Mouse (Mus musculus): ENCODE data around the gene Cdh22. TPM values are rescaled to one million over a fixed set of nuclear protein-coding genes. Genes with fewer than 3 reads are reported as not detected.

Gene Cdh22
- polyA plus RNA-seq, 1 experiment from 2014 or later = not detected

DNA sequence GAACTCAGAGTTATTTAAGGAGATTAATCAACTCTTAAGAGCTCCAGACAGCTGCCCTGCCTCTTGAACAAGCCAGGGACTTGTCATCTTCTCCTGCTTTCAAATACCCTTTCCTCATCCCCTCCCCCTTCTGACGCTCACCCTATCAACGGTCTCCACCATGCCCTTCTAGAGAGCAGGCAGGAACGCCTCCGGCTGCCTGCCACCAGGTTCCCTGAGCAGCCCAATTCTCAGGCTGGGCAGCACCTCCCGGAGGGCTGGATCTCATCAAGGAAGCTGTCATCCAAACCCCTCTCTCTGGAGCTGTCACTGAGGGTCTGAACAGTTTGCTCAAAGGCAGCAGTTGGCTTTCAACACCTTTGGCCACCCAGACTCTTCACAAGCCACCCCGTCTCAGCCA lies 133.9 kb downstream of the Cdh22 start:
- no peak for ATAC-seq (ENCODE audit: low read depth)
- no peaks in the 10 kb centered on the region for H3K4me1 ChIP-seq (ENCODE audit: control insufficient read depth, low read depth, low read length)
- H3K27me3 ChIP-seq (ENCODE audit: control insufficient read depth, insufficient read depth, low read depth, low read length) = peaks cover 3% of the 10 kb centered on the region; the same call in 1 of the 2 replicates
- no peak overlapping the region for H3K27ac ChIP-seq (ENCODE audit: low read length)
- H3K4me3 ChIP-seq (ENCODE audit: low read depth, low read length) = no peak overlapping the region
- H3K9ac ChIP-seq (ENCODE audit: low read depth, low read length) = no peak overlapping the region
- H3K36me3 ChIP-seq (ENCODE audit: control insufficient read depth, insufficient read depth) = no peaks in the 10 kb centered on the region
- H3K9me3 ChIP-seq (replicated peaks; ENCODE audit: control insufficient read depth, low read length) = no peaks in the 10 kb centered on the region
- H3K4me2 ChIP-seq (ENCODE audit: low read depth, low read length) = no peak overlapping the region
- WGBS (ENCODE audit: insufficient replicate concordance) = 9% methylated on average over 6 of the region's 6 CpGs

DNA sequence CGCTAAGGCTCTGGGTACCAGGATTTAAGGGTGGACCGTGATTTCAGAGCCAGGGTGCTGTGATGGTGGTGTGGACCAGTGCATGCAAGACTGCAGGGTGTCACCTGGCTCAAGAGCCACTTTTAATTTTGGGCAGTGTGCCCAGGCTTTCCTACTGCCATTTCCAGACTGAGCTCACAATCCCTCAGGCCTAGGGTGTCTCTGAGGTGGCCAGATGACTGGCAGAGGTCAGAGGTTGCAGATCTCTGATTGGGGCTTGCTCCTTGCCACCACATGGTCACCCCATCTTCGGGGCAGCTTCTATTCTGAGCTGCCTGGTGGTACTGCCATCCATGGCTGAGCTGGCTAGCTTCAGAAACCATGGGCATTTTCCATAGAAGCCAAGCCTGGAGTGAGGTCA lies 135.8 kb downstream of the Cdh22 start:
- Histone ChIP-seq H3K4me2 (ENCODE audit: low read depth, low read length) (no peak overlapping the region), H3K4me3 (ENCODE audit: low read depth, low read length) (no peak overlapping the region), H3K9ac (ENCODE audit: low read depth, low read length) (no peak overlapping the region), H3K27me3 (ENCODE audit: control insufficient read depth, insufficient read depth, low read depth, low read length) (peaks cover 3% of the 10 kb centered on the region; the same call in 1 of the 2 replicates), H3K9me3 (replicated peaks; ENCODE audit: control insufficient read depth, low read length) (no peaks in the 10 kb centered on the region), H3K36me3 (ENCODE audit: control insufficient read depth, insufficient read depth) (no peaks in the 10 kb centered on the region), H3K27ac (ENCODE audit: low read length) (no peak overlapping the region), H3K4me1 (ENCODE audit: control insufficient read depth, low read depth, low read length) (no peaks in the 10 kb centered on the region)
- WGBS (ENCODE audit: insufficient replicate concordance) = 64% methylated on average over 3 of the region's 3 CpGs
- ATAC-seq (ENCODE audit: low read depth) = no peak

DNA sequence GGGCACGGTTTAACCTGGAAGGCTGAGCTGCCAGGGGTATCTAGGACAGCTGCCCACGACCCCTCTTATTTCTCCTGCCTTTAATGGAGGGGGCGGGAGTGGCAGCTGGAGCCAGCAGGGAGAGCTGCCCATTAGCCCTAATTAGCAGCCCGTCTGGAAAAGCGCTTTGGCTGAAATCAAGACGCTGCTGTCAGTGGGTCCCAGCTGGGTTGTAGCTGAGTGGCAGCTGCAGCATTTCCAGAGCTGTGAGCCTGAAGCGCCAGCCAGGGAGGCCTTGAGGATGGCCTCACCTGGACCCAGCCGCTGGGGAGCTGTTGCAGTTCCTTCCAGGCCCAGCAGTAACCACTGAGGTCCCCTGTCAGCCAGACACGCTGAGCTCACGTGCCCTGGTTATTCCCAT lies 138.3 kb downstream of the Cdh22 start:
- Histone ChIP-seq H3K4me3 (ENCODE audit: low read depth, low read length) (no peak overlapping the region), H3K9ac (ENCODE audit: low read depth, low read length) (no peak overlapping the region), H3K9me3 (replicated peaks; ENCODE audit: control insufficient read depth, low read length) (no peaks in the 10 kb centered on the region), H3K27me3 (ENCODE audit: control insufficient read depth, insufficient read depth, low read depth, low read length) (peaks cover 3% of the 10 kb centered on the region; the same call in 1 of the 2 replicates), H3K4me2 (ENCODE audit: low read depth, low read length) (no peak overlapping the region), H3K4me1 (ENCODE audit: control insufficient read depth, low read depth, low read length) (no peaks in the 10 kb centered on the region), H3K36me3 (ENCODE audit: control insufficient read depth, insufficient read depth) (no peaks in the 10 kb centered on the region), H3K27ac (ENCODE audit: low read length) (no peak overlapping the region)
- WGBS (ENCODE audit: insufficient replicate concordance) = 20% methylated on average over 10 of the region's 10 CpGs
- no peak for ATAC-seq (ENCODE audit: low read depth)

DNA sequence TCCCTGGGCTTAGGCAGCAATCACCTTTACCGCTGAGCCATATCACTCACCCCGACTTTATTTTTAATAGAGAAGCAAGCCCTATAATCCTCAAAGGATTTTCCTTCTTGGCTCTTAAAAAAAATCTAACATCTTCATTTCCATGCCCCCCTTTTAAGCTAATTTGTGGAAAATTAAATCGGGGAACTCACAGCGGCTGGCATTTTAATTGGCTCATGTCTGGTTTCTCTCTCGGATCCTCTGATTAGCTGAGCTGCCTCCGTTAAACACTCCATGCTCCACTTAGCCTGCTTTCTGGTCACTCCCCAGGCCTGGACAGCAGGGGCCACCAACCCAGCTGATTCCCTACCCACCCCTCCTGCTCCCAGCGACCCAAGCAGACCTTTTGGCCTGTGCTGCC lies 142.3 kb downstream of the Cdh22 start:
- Histone ChIP-seq H3K4me3 (ENCODE audit: low read depth, low read length) (no peak overlapping the region), H3K36me3 (ENCODE audit: control insufficient read depth, insufficient read depth) (no peaks in the 10 kb centered on the region), H3K4me1 (ENCODE audit: control insufficient read depth, low read depth, low read length) (no peaks in the 10 kb centered on the region), H3K27ac (ENCODE audit: low read length) (no peak overlapping the region), H3K27me3 (ENCODE audit: control insufficient read depth, insufficient read depth, low read depth, low read length) (peaks cover 3% of the 10 kb centered on the region; the same call in 1 of the 2 replicates), H3K4me2 (ENCODE audit: low read depth, low read length) (no peak overlapping the region), H3K9me3 (replicated peaks; ENCODE audit: control insufficient read depth, low read length) (no peaks in the 10 kb centered on the region), H3K9ac (ENCODE audit: low read depth, low read length) (no peak overlapping the region)
- ATAC-seq (ENCODE audit: low read depth) = no peak
- WGBS (ENCODE audit: insufficient replicate concordance) = 64% methylated on average over 7 of the region's 7 CpGs

DNA sequence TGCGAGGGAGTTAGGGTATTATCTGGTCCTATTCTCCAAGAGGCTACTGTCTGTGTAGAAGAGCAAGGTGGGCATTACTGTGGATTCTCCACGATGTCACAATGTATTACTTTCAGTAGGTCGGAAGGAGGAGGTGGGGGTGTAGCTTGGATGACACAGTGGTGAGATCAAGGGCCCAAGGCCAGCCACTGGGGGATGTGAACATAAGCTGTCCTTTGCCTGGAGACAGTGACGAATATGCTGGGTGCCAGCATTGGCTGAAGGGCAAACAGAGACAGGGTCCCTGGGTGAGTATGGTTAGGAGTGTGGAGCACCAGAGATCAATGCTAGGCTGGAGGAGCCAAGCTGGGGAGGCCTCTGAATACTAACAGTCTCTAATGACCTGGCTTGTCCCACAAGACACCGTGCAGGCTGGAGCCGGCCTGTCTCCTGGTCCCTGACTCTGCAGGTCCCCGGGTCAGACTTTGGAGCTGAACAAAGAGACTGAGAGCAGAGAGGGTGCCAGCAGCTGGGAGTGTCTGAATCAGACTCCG lies 143.2 kb downstream of the Cdh22 start:
- Histone ChIP-seq H3K4me1 (ENCODE audit: control insufficient read depth, low read depth, low read length) (no peaks in the 10 kb centered on the region), H3K9me3 (replicated peaks; ENCODE audit: control insufficient read depth, low read length) (no peaks in the 10 kb centered on the region), H3K36me3 (ENCODE audit: control insufficient read depth, insufficient read depth) (no peaks in the 10 kb centered on the region), H3K9ac (ENCODE audit: low read depth, low read length) (no peak overlapping the region), H3K4me2 (ENCODE audit: low read depth, low read length) (no peak overlapping the region), H3K4me3 (ENCODE audit: low read depth, low read length) (no peak overlapping the region), H3K27me3 (ENCODE audit: control insufficient read depth, insufficient read depth, low read depth, low read length) (peaks cover 2% of the 10 kb centered on the region; the same call in 1 of the 2 replicates), H3K27ac (ENCODE audit: low read length) (no peak overlapping the region)
- no peak for ATAC-seq (ENCODE audit: low read depth)
- WGBS (ENCODE audit: insufficient replicate concordance) = 56% methylated on average over 8 of the region's 8 CpGs

DNA sequence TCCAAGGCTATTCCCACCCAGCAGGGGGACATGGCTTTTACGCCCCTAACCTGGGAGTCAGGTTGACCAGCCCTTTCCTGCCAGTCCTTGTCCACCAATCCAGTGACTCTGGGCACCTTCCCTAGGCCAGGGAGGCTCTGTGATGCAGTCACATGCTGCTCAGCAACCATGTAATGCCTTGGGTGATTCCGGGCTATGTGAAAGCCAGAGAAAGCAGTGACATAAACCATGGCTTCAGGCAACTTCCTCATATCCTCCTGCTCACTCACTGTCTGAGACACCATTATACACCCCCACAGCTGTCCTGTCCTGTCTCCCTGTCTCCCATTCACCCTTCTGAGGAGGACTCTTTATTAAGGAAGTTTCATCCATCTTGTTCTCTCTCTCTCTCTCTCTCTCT lies 144.0 kb downstream of the Cdh22 start, which contains the start of gene 1700025C18Rik:
1700025C18Rik (minus strand) TSS at position 101 of the 400 bp plus-strand sequence.
- WGBS (ENCODE audit: insufficient replicate concordance) = 51% methylated on average over 2 of the region's 2 CpGs

DNA sequence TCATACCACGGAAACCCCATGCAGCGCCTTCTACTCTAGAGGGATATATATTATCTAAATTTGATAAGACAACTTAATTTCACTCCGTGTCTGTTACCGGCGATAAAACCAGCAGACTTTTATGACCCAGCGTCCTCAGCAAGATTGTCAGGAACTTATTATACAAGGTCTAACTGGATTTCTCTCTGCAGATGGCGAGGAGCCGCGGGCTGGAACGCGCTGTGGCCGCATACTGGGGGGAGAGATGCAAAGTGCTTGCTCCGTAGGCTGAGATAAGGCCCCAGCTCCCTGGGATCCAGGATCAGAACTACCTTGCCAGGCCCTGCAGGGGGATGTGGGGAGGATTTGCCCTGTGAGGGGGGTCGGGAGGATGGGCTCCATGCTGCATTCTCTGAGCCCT lies 145.2 kb downstream of the Cdh22 start:
- H3K27me3 ChIP-seq (ENCODE audit: control insufficient read depth, insufficient read depth, low read depth, low read length) = no peaks in the 10 kb centered on the region
- no peak for ATAC-seq (ENCODE audit: low read depth)
- no peaks in the 10 kb centered on the region for H3K9me3 ChIP-seq (replicated peaks; ENCODE audit: control insufficient read depth, low read length)
- H3K4me2 ChIP-seq (ENCODE audit: low read depth, low read length) = no peak overlapping the region
- no peak overlapping the region for H3K4me3 ChIP-seq (ENCODE audit: low read depth, low read length)
- 38% methylated on average over 14 of the region's 14 CpGs for WGBS (ENCODE audit: insufficient replicate concordance)
- no peak overlapping the region for H3K27ac ChIP-seq (ENCODE audit: low read length)
- H3K4me1 ChIP-seq (ENCODE audit: control insufficient read depth, low read depth, low read length) = no peaks in the 10 kb centered on the region
- no peak overlapping the region for H3K9ac ChIP-seq (ENCODE audit: low read depth, low read length)
- no peaks in the 10 kb centered on the region for H3K36me3 ChIP-seq (ENCODE audit: control insufficient read depth, insufficient read depth)

More for the DNA sequence above, 144.0 kb downstream of the Cdh22 start, which contains the start of gene 1700025C18Rik:
- H3K4me2 ChIP-seq (ENCODE audit: low read depth, low read length) = no peak within 1 kb of the TSS
- no peaks in the 10 kb centered on the region for H3K36me3 ChIP-seq (ENCODE audit: control insufficient read depth, insufficient read depth)
- no peaks in the 10 kb centered on the region for H3K9me3 ChIP-seq (replicated peaks; ENCODE audit: control insufficient read depth, low read length)
- H3K9ac ChIP-seq (ENCODE audit: low read depth, low read length) = no peak within 1 kb of the TSS
- H3K27ac ChIP-seq (ENCODE audit: low read length) = no peak within 1 kb of the TSS
- ATAC-seq (ENCODE audit: low read depth) = no peak
- no peaks in the 10 kb centered on the region for H3K4me1 ChIP-seq (ENCODE audit: control insufficient read depth, low read depth, low read length)
- H3K4me3 ChIP-seq (ENCODE audit: low read depth, low read length) = no peak within 1 kb of the TSS
- no peaks in the 10 kb centered on the region; the same call in 1 of the 2 replicates for H3K27me3 ChIP-seq (ENCODE audit: control insufficient read depth, insufficient read depth, low read depth, low read length)

DNA sequence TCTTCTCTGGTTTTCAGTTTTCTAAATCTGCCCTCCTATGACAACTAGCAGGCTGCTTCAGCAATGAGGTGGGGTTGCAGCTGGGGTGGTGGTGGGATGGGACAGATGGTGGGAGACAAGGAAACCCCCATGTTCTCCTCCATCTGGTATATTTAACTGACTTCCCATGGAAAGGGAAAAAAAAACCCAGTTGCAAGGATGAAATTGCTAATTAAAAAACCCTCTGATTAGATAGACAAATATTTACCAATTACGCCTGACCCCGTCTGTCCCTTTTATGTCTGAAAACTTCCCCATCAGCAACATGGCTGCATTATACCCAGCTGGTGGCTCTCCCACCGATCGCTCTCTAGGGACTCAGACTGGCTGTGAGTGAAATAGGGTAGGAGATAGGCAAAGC lies 148.0 kb downstream of the Cdh22 start:
- Histone ChIP-seq H3K9ac (ENCODE audit: low read depth, low read length) (no peak overlapping the region), H3K27ac (ENCODE audit: low read length) (no peak overlapping the region), H3K4me2 (ENCODE audit: low read depth, low read length) (no peak overlapping the region), H3K36me3 (ENCODE audit: control insufficient read depth, insufficient read depth) (no peaks in the 10 kb centered on the region), H3K27me3 (ENCODE audit: control insufficient read depth, insufficient read depth, low read depth, low read length) (no peaks in the 10 kb centered on the region), H3K9me3 (replicated peaks; ENCODE audit: control insufficient read depth, low read length) (no peaks in the 10 kb centered on the region), H3K4me3 (ENCODE audit: low read depth, low read length) (no peak overlapping the region), H3K4me1 (ENCODE audit: control insufficient read depth, low read depth, low read length) (no peaks in the 10 kb centered on the region)
- 64% methylated on average over 4 of the region's 4 CpGs for WGBS (ENCODE audit: insufficient replicate concordance)
- no peak for ATAC-seq (ENCODE audit: low read depth)

DNA sequence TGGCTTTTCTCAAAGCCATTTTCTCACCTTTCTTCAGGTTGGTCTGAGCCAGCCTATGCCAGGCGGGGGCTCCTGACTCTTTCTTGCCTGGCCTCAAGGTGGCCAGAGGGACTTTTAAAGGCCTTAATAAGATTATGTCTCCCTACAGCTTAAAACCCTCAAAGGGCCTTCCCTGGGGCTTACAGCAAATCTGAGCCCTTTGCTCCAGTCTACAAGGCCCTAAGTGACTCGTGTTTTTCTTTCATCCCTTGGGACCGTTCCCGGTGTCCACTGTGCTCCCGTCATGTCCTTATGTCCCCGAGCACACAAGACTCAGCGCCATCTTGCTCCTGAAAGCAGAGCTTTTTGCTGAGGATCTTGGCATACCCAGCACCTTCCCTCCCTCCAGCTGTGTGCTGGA lies 153.4 kb downstream of the Cdh22 start:
- Histone ChIP-seq H3K9me3 (replicated peaks; ENCODE audit: control insufficient read depth, low read length) (no peaks in the 10 kb centered on the region), H3K4me1 (ENCODE audit: control insufficient read depth, low read depth, low read length) (no peaks in the 10 kb centered on the region), H3K27me3 (ENCODE audit: control insufficient read depth, insufficient read depth, low read depth, low read length) (peaks cover 39% of the 10 kb centered on the region), H3K36me3 (ENCODE audit: control insufficient read depth, insufficient read depth) (no peaks in the 10 kb centered on the region), H3K4me3 (ENCODE audit: low read depth, low read length) (no peak overlapping the region), H3K9ac (ENCODE audit: low read depth, low read length) (no peak overlapping the region), H3K27ac (ENCODE audit: low read length) (no peak overlapping the region), H3K4me2 (ENCODE audit: low read depth, low read length) (no peak overlapping the region)
- 20% methylated on average over 7 of the region's 7 CpGs for WGBS (ENCODE audit: insufficient replicate concordance)
- no peak for ATAC-seq (ENCODE audit: low read depth)
